Mouse (Mus musculus): ENCODE measurements around the gene Gm5795.
"Not testable (repeated sequence)": the region's sequence is repeated elsewhere in the genome, so short reads cannot be mapped to it uniquely, and the experiment has no call there.

The Gm5795 gene

GRCm38 (mm10) chr14:3187955-3188354 lies at the start of gene Gm5795:
Gene Gm5795, plus strand, starts transcription at chr14:3188255.
- not testable (repeated sequence) for DNase-seq (ENCODE audit: low read depth, low spot score)

- not testable (repeated sequence) for DNase-seq (ENCODE audit: low read depth, low spot score)
Observed at GRCm38 (mm10) chr14:3208272-3209152, 20.5 kb downstream of the Gm5795 start, which contains the start of gene D830030K20Rik. Gene D830030K20Rik, plus strand, starts transcription at chr14:3208488.

- DNase-seq (ENCODE audit: low read depth, low spot score) = not testable (repeated sequence)
Observed at GRCm38 (mm10) chr14:3209367-3209766, 21.3 kb downstream of the Gm5795 start.

All from forelimb bud, embryonic 11.5 days (tissue).